ENCODE assay signal across 8 mouse cellular contexts in genomic region chr17:65886571-65886970, GRCm38 (mm10). TPM values are rescaled to one million over a fixed set of nuclear protein-coding genes. Genes with fewer than 3 reads are reported as not detected.
DNase-seq lines count a peak whose midpoint lies in the region; ATAC-seq and TF ChIP-seq lines count a peak whose summit lies in the region.

No protein-coding gene starts in this region.

- no peak overlapping the region for H3K9ac ChIP-seq in lung, embryonic 14.5 days
- H3K9ac ChIP-seq in forebrain, embryonic 12.5 days, result peak overlapping the region; percentile 61; the same call in 1 of the 2 replicates
- H3K9ac ChIP-seq in intestine, postnatal 0 days (ENCODE audit: low read depth, low read length), result peak overlapping the region; percentile 62
- no peak overlapping the region; the same call in 1 of the 2 replicates for H3K9ac ChIP-seq in neural tube, embryonic 14.5 days (replicated peaks; ENCODE audit: low read depth, low read length)

- ATAC-seq in lung, embryonic 14.5 days (ENCODE audit: insufficient read depth), result no peak
- no peak for ATAC-seq in forebrain, embryonic 12.5 days (ENCODE audit: low FRiP score)
- no peak for ATAC-seq in intestine, postnatal 0 days
- ATAC-seq in neural tube, embryonic 14.5 days (ENCODE audit: low read depth), result no peak
- ATAC-seq in inflammation-experienced regulatory T-cells, adult 6 months, result no peak

- 0 out of 2 replicates have a peak overlapping the region, but pooled peaks have one; percentile 97 for H3K27ac ChIP-seq in lung, embryonic 14.5 days (ENCODE audit: low read depth)
- H3K27ac ChIP-seq in forebrain, embryonic 12.5 days, result peak overlapping the region; percentile 96; the same call in 1 of the 2 replicates
- H3K27ac ChIP-seq in intestine, postnatal 0 days (ENCODE audit: low read depth, low read length), result peak overlapping the region; percentile 94
- H3K27ac ChIP-seq in neural tube, embryonic 14.5 days (ENCODE audit: low read depth, low read length), result peak overlapping the region; percentile 95; the same call in 1 of the 2 replicates

- 67% methylated on average over 9 of the region's 9 CpGs for whole genome bisulfite sequencing in lung, embryonic 14.5 days
- 89% methylated on average over 9 of the region's 9 CpGs for WGBS in forebrain, embryonic 12.5 days
- 46% methylated on average over 9 of the region's 9 CpGs for WGBS in intestine, postnatal 0 days
- 75% methylated on average over 9 of the region's 9 CpGs for WGBS in neural tube, embryonic 14.5 days

- peak; percentile 35 for DNase-seq in lung, embryonic 14.5 days
- no peak for DNase-seq in lung, postnatal 25 days (ENCODE audit: low spot score)
- no peak for DNase-seq in urinary bladder, postnatal 10 days (ENCODE audit: low spot score)
- no peak for DNase-seq in right cerebral cortex, postnatal 25 days

- no peak for TF ChIP-seq CTCF in lung, embryonic 14.5 days (IDR thresholded peaks at IDR 0.05; ENCODE audit: low read depth)
- TF ChIP-seq CTCF in intestine, postnatal 0 days (IDR thresholded peaks at IDR 0.05; ENCODE audit: low read depth), result no peak

- no peaks in the 10 kb centered on the region for H3K27me3 ChIP-seq in lung, embryonic 14.5 days (ENCODE audit: insufficient read depth, low read length)
- H3K27me3 ChIP-seq in forebrain, embryonic 12.5 days, result no peaks in the 10 kb centered on the region
- H3K27me3 ChIP-seq in intestine, postnatal 0 days (replicated peaks; ENCODE audit: control insufficient read depth, insufficient read depth, low read length), result no peaks in the 10 kb centered on the region
- no peaks in the 10 kb centered on the region for H3K27me3 ChIP-seq in neural tube, embryonic 14.5 days (ENCODE audit: control insufficient read depth, insufficient read depth, low read length)

- peaks cover 10% of the 10 kb centered on the region for H3K4me1 ChIP-seq in lung, embryonic 14.5 days (ENCODE audit: insufficient read depth)
- H3K4me1 ChIP-seq in forebrain, embryonic 12.5 days, result peaks cover 20% of the 10 kb centered on the region
- H3K4me1 ChIP-seq in intestine, postnatal 0 days (replicated peaks; ENCODE audit: control insufficient read depth, insufficient read depth, low read length), result peaks cover 11% of the 10 kb centered on the region; the same call in 1 of the 2 replicates
- H3K4me1 ChIP-seq in neural tube, embryonic 14.5 days (ENCODE audit: control insufficient read depth, insufficient read depth, low read length), result peaks cover 15% of the 10 kb centered on the region

- H3K4me3 ChIP-seq in lung, embryonic 14.5 days (ENCODE audit: low read depth, low read length), result 0 out of 2 replicates have a peak overlapping the region, but pooled peaks have one; percentile 97
- peak overlapping the region; percentile 97 for H3K4me3 ChIP-seq in forebrain, embryonic 12.5 days (replicated peaks)
- peak overlapping the region; percentile 96 for H3K4me3 ChIP-seq in intestine, postnatal 0 days (ENCODE audit: low read depth, low read length)
- peak overlapping the region; percentile 91; the same call in 1 of the 2 replicates for H3K4me3 ChIP-seq in neural tube, embryonic 14.5 days (ENCODE audit: low read depth, low read length)

- H3K4me2 ChIP-seq in lung, embryonic 14.5 days, result peak overlapping the region; percentile 81
- peak overlapping the region; percentile 95 for H3K4me2 ChIP-seq in forebrain, embryonic 12.5 days
- H3K4me2 ChIP-seq in intestine, postnatal 0 days (replicated peaks; ENCODE audit: low read depth), result peak overlapping the region; percentile 99
- H3K4me2 ChIP-seq in neural tube, embryonic 14.5 days (ENCODE audit: low read depth, low read length), result peak overlapping the region; percentile 90

- H3K36me3 ChIP-seq in lung, embryonic 14.5 days (ENCODE audit: insufficient read depth), result no peaks in the 10 kb centered on the region
- no peaks in the 10 kb centered on the region for H3K36me3 ChIP-seq in forebrain, embryonic 12.5 days (replicated peaks)
- no peaks in the 10 kb centered on the region for H3K36me3 ChIP-seq in intestine, postnatal 0 days (ENCODE audit: control insufficient read depth, insufficient read depth)
- no peaks in the 10 kb centered on the region for H3K36me3 ChIP-seq in neural tube, embryonic 14.5 days (ENCODE audit: control insufficient read depth, insufficient read depth, low read length)

- H3K9me3 ChIP-seq in lung, embryonic 14.5 days (ENCODE audit: low read depth, low read length), result no peaks in the 10 kb centered on the region
- no peaks in the 10 kb centered on the region for H3K9me3 ChIP-seq in forebrain, embryonic 12.5 days
- no peaks in the 10 kb centered on the region for H3K9me3 ChIP-seq in intestine, postnatal 0 days (ENCODE audit: control insufficient read depth)
- no peaks in the 10 kb centered on the region for H3K9me3 ChIP-seq in neural tube, embryonic 14.5 days (ENCODE audit: control insufficient read depth, low read length)

RNA-seq across cellular contexts. Expression of gene Ralbp1, which starts 1.0 kb away (rescaled TPM):
- polyA plus RNA-seq in lung, embryonic 14.5 days (2014; fragmentation: Nextera tagmentation; extraction: Ambion mirVana), result 61.4 and 65.8 TPM in 2 replicates
- polyA plus RNA-seq in forebrain, embryonic 12.5 days (2016; fragmentation: Nextera tagmentation; extraction: Ambion mirVana), result 39.6 and 43.9 TPM in 2 replicates
- polyA plus RNA-seq in intestine, postnatal 0 days (2015; fragmentation: Nextera tagmentation; extraction: Ambion mirVana), result 57.4 and 66.2 TPM in 2 replicates
- polyA plus RNA-seq in neural tube, embryonic 14.5 days (2014; fragmentation: Nextera tagmentation; extraction: Ambion mirVana), result 39.5 and 45.9 TPM in 2 replicates
- 10 to 100 TPM; 48.4 to 62.8 (median 60.1) TPM for polyA plus RNA-seq in inflammation-experienced regulatory T-cells, adult 6 months (2017; shearing (Covaris generic))

Comparison
In these comparisons a context has a peak if more than half of its experiments do, and no peak if none do; other contexts are left out.
1. H3K9ac ChIP-seq: peak in forebrain, embryonic 12.5 days (single experiment) and intestine, postnatal 0 days (single experiment); none in lung, embryonic 14.5 days (single experiment) and neural tube, embryonic 14.5 days (single experiment).
2. Peak in every context shown above with its lines, with median percentiles within 50 percentile points of each other: H3K27ac ChIP-seq, H3K4me2 ChIP-seq and H3K4me3 ChIP-seq.